Mouse (Mus musculus) small intestine, adult 10 weeks (tissue): Measurements from ENCODE around the gene Ska2. TPM values are rescaled to one million over a fixed set of nuclear protein-coding genes. Genes with fewer than 3 reads are reported as not detected.

ENCODE experiments used
- polyA plus RNA-seq: library from polyadenylated mRNA; stranded (reverse); fragments of 350-450 nt; fragmentation: Illumina TruSeq; extraction: RNeasy Lipid Tissue Mini Kit (QIAGEN cat#74804); gene quantifications from one replicate; pipeline ENCODE4 v1.2.3, GENCODE M21; 2014; ENCODE audit warnings: low replicate concordance

Gene Ska2
- polyA plus RNA-seq, result 23.0 TPM

GRCm38 (mm10) chr11:87108755-87109518, at the start of gene Ska2:
Gene Ska2, plus strand, starts transcription at chr11:87109234.

GRCm38 (mm10) chr11:87073866-87074440, 35.1 kb upstream of the Ska2 start, which contains the start of gene Gdpd1:
Gene Gdpd1, minus strand, starts transcription at chr11:87074062.

GRCm38 (mm10) chr11:87086290-87086984, 22.6 kb upstream of the Ska2 start, which contains the start of gene Smg8:
Gene Smg8, minus strand, starts transcription at chr11:87086774.

GRCm38 (mm10) chr11:87108409-87108754, 652 bp upstream of the Ska2 start, which contains the start of gene Prr11:
Gene Prr11, minus strand, starts transcription at chr11:87108708.

GRCm38 (mm10) chr11:87126824-87127816, 18.1 kb downstream of the Ska2 start, which contains the start of gene Trim37:
Gene Trim37, plus strand, starts transcription at chr11:87127077.

Other genes with a start within 250 kb of the Ska2 start
- gene Ypel2, start 115.5 kb upstream of the Ska2 start, polyA plus RNA-seq, result 29.1 TPM
- 155 TPM for gene Gdpd1, start 35.2 kb upstream of the Ska2 start, polyA plus RNA-seq
- 4.4 TPM for gene Smg8, start 22.5 kb upstream of the Ska2 start, polyA plus RNA-seq
- gene Prr11, start 526 bp upstream of the Ska2 start, polyA plus RNA-seq, result 15.3 TPM
- 13.2 TPM for gene Trim37, start 17.8 kb downstream of the Ska2 start, polyA plus RNA-seq
- 4.5 TPM for gene Ppm1e, start 249.8 kb downstream of the Ska2 start, polyA plus RNA-seq